Mouse (Mus musculus) CD4-positive helper T cell, adult 2 months (primary cell): ENCODE data around the gene Naalad2.
A peak's percentile ranks its signal among the peaks of the same experiment; 100 is the strongest.
"Not testable (repeated sequence)": the region's sequence is repeated elsewhere in the genome, so short reads cannot be mapped to it uniquely, and the experiment has no call there.

ENCODE experiments used
- DNase-seq: peaks from one replicate; pipeline ENCODE4 v3.0.0-alpha.2; 2012; ENCODE audit warnings: low read depth, missing footprints, low spot score

Naalad2 gene

GRCm38 (mm10) chr9:18402895-18403294 lies at the start of gene Naalad2:
Naalad2 (minus strand) TSS chr9:18402995.
- DNase-seq, result not testable (repeated sequence)

- DNase-seq, result no peak
These were observed 28.9 kb upstream of the Naalad2 start for GRCm38 (mm10) chr9:18431687-18432086.

- no peak for DNase-seq
These were observed 27.6 kb upstream of the Naalad2 start, which contains the start of gene Mbd3l2 for GRCm38 (mm10) chr9:18430354-18430753. Mbd3l2 (plus strand) TSS chr9:18430654.

GRCm38 (mm10) chr9:18412371-18412770 lies 9.6 kb upstream of the Naalad2 start:
- not testable (repeated sequence) for DNase-seq

- DNase-seq, result no peak
These were observed 1.3 kb upstream of the Naalad2 start, which contains the start of gene Ubtfl1 for GRCm38 (mm10) chr9:18404118-18404517. Ubtfl1 (plus strand) TSS chr9:18404418.

- no peak for DNase-seq
These were observed 3.2 kb downstream of the Naalad2 start for GRCm38 (mm10) chr9:18399629-18400028.

- DNase-seq, result no peak
These were observed 17.0 kb downstream of the Naalad2 start for GRCm38 (mm10) chr9:18385782-18386181.

- DNase-seq, result not testable (repeated sequence)
These were observed 29.8 kb downstream of the Naalad2 start for GRCm38 (mm10) chr9:18373026-18373425.

GRCm38 (mm10) chr9:18319990-18320389 lies 82.8 kb downstream of the Naalad2 start:
- no peak for DNase-seq

- DNase-seq, result no peak
These were observed 104.5 kb downstream of the Naalad2 start for GRCm38 (mm10) chr9:18298301-18298700.

GRCm38 (mm10) chr9:18293026-18293781 lies 109.6 kb downstream of the Naalad2 start:
- peak; percentile 37 for DNase-seq

GRCm38 (mm10) chr9:18292443-18292922 lies 110.3 kb downstream of the Naalad2 start:
- peak; percentile 67 for DNase-seq

- DNase-seq, result peak; percentile 97
These were observed 111.0 kb downstream of the Naalad2 start, which contains the start of gene Chordc1 for GRCm38 (mm10) chr9:18291571-18292429. Chordc1 (plus strand) TSS chr9:18292125.

- not testable (repeated sequence) for DNase-seq
These were observed 124.1 kb downstream of the Naalad2 start for GRCm38 (mm10) chr9:18278693-18279092.

- DNase-seq, result peak; percentile 29
These were observed 125.3 kb downstream of the Naalad2 start for GRCm38 (mm10) chr9:18277497-18277896.

GRCm38 (mm10) chr9:18276844-18277243 lies 126.0 kb downstream of the Naalad2 start:
- DNase-seq, result no peak

GRCm38 (mm10) chr9:18275901-18276300 lies 126.9 kb downstream of the Naalad2 start:
- DNase-seq, result no peak
